Mouse (Mus musculus) ES-Bruce4 (cell line): ENCODE results near the gene Bsn.

Experiments
- CTCF ChIP-seq: IDR thresholded peaks from one replicate; pipeline ENCODE4 v1.8.1; 2011; ENCODE audit warnings: low read depth, low read length
- POLR2A ChIP-seq: IDR thresholded peaks from one replicate; pipeline ENCODE4 v1.8.1; 2011; ENCODE audit warnings: low read length; ENCODE audit not compliant: insufficient read depth

- TF ChIP-seq CTCF = no peak
- TF ChIP-seq POLR2A = no peak
Measured at GRCm38 (mm10) chr9:108094998-108095411, 95.2 kb downstream of the Bsn start.
